Mouse (Mus musculus) limb, embryonic 12.5 days (tissue): ENCODE results near the gene Chst8. TPM values are rescaled to one million over a fixed set of nuclear protein-coding genes. Genes with fewer than 3 reads are reported as not detected.

Source experiments
- ATAC-seq: fragments of 200-750 bp; cut with Nextera tagmentation; 2 replicates; pipeline ENCODE4 v1.8.0; 2017; ENCODE audit warnings: low read depth, moderate TSS enrichment; ENCODE audit not compliant: insufficient number of reproducible peaks, insufficient read depth, low FRiP score, low TSS enrichment
- H3K27ac ChIP-seq: fragments of 300-500 bp; sonication (generic); 2 replicates; pipeline ENCODE4 v1.5.1; 2016; ENCODE audit warnings: mild to moderate bottlenecking, moderate library complexity
- H3K27me3 ChIP-seq: fragments of 300-500 bp; sonication (generic); 2 replicates; pipeline ENCODE4 v1.6.1; 2016; ENCODE audit warnings: mild to moderate bottlenecking, moderate library complexity
- H3K36me3 ChIP-seq: fragments of 300-500 bp; sonication (generic); 2 replicates; pipeline ENCODE4 v1.6.1; 2016; ENCODE audit warnings: mild to moderate bottlenecking, moderate library complexity
- H3K4me1 ChIP-seq: fragments of 300-500 bp; sonication (generic); replicated peaks from 2 replicates; pipeline ENCODE4 v1.6.1; 2016
- H3K4me2 ChIP-seq: fragments of 300-500 bp; sonication (generic); 2 replicates; pipeline ENCODE4 v1.6.1; 2016; ENCODE audit warnings: mild to moderate bottlenecking, moderate library complexity
- H3K4me3 ChIP-seq: fragments of 300-500 bp; sonication (generic); replicated peaks from 2 replicates; pipeline ENCODE4 v1.5.1; 2016; ENCODE audit warnings: mild to moderate bottlenecking
- H3K9ac ChIP-seq: fragments of 300-500 bp; sonication (generic); replicated peaks from 2 replicates; pipeline ENCODE4 v1.6.1; 2016; ENCODE audit warnings: mild to moderate bottlenecking, moderate library complexity
- H3K9me3 ChIP-seq: fragments of 300-500 bp; sonication (generic); 2 replicates; pipeline ENCODE4 v1.6.1; 2016; ENCODE audit warnings: mild to moderate bottlenecking, moderate library complexity
- WGBS: fragments of 180-500 bp; shearing (Covaris S2); methylation state at CpG from one replicate; pipeline ENCODE4 v1.1.7; 2016; 5-methylcytosine and 5-hydroxymethylcytosine counted together
- polyA plus RNA-seq: library from polyadenylated mRNA; unstranded; fragments of >200 nt; fragmentation: Nextera tagmentation; extraction: Ambion mirVana; gene quantifications from 2 replicates; pipeline ENCODE4 v1.2.1, GENCODE M21; 2016

The Chst8 gene
- polyA plus RNA-seq, 1 experiment from 2014 or later: 4.1 TPM

DNA sequence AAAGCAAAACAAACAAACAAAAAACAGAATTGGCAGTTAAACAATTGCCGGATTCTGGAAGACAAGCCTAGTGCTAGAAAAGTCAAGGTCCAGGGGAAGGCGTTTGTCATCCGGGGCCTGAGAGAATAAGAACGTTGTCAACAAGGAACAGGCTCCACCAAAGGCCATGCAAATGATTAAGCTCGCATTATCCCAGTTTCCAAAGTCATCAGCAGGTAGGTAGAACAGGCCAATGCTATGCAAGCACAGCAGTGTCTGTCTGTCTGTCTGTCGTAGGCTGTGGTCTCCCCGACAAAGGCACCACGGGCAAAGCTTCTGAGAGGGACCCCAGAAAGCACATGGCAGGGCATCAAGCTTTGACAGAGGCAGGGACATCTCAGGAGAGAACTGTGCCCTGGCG lies 9.1 kb upstream of the Chst8 start:
- Histone ChIP-seq H3K4me1 (peaks cover 5% of the 10 kb centered on the region; the same call in 1 of the 2 replicates), H3K9me3 (peaks cover 4% of the 10 kb centered on the region; the same call in 1 of the 2 replicates), H3K4me2 (no peak overlapping the region), H3K9ac (no peak overlapping the region), H3K27me3 (peaks cover 4% of the 10 kb centered on the region), H3K4me3 (no peak overlapping the region), H3K27ac (no peak overlapping the region), H3K36me3 (no peaks in the 10 kb centered on the region)
- WGBS: 82% methylated on average over 9 of the region's 9 CpGs
- ATAC-seq: no peak

DNA sequence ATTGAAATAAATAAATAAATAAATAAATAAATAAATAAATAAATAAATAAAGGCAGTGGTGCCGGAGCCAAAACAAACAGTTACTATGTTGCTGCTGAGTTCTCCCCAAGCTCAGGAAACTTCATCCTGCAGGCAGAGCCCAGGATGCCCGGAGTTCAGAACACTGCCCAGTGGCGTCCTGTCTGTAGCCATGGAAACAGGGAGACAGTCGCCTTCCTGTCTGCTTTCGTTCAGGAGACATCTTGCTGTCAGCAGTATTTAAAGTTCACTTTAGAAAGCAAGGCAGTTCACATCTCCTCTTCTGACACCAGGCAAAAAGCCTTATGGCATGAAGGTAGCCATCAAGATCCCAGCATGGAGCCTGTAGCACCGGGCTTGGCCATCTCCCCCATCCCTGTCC lies 8.0 kb upstream of the Chst8 start:
- ATAC-seq: no peak
- no peaks in the 10 kb centered on the region for H3K36me3 ChIP-seq
- no peak overlapping the region for H3K9ac ChIP-seq
- WGBS: 35% methylated on average over 6 of the region's 6 CpGs
- H3K4me1 ChIP-seq: peaks cover 5% of the 10 kb centered on the region; the same call in 1 of the 2 replicates
- no peak overlapping the region for H3K27ac ChIP-seq
- peaks cover 4% of the 10 kb centered on the region for H3K27me3 ChIP-seq
- H3K4me3 ChIP-seq: no peak overlapping the region
- H3K9me3 ChIP-seq: no peaks in the 10 kb centered on the region
- H3K4me2 ChIP-seq: no peak overlapping the region

DNA sequence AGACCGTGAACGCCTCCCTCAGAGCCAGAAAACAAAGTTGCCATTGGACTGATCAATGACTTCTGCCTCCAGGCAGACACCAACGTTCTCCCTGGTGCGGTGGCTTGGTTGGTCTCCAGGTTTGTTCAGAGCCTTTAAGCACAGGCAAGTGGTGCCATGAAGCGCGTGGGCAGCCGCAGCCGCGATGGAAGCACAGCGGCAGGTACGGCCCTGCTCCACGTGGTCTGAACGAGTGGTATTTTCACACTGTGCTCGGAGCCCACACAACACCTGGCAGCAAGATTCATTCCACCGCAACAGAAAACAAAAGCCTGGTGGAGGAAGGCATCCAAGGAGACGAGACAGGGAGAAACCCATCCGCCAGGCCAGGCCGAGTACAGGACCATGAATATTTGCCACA lies 7.3 kb upstream of the Chst8 start:
- Histone ChIP-seq H3K4me3 (no peak overlapping the region), H3K4me1 (peaks cover 5% of the 10 kb centered on the region; the same call in 1 of the 2 replicates), H3K36me3 (no peaks in the 10 kb centered on the region), H3K27me3 (peaks cover 7% of the 10 kb centered on the region), H3K4me2 (no peak overlapping the region), H3K9me3 (no peaks in the 10 kb centered on the region), H3K9ac (no peak overlapping the region), H3K27ac (no peak overlapping the region)
- ATAC-seq: no peak
- 88% methylated on average over 18 of the region's 18 CpGs for WGBS

GRCm38 (mm10) chr7:34818660-34819059 lies 6.1 kb upstream of the Chst8 start:
- Histone ChIP-seq H3K9me3 (no peaks in the 10 kb centered on the region), H3K4me3 (no peak overlapping the region), H3K4me2 (no peak overlapping the region), H3K36me3 (no peaks in the 10 kb centered on the region), H3K27me3 (peaks cover 17% of the 10 kb centered on the region), H3K9ac (no peak overlapping the region), H3K4me1 (peaks cover 5% of the 10 kb centered on the region; the same call in 1 of the 2 replicates), H3K27ac (no peak overlapping the region)
- 80% methylated on average over 5 of the region's 5 CpGs for WGBS
- no peak for ATAC-seq

DNA sequence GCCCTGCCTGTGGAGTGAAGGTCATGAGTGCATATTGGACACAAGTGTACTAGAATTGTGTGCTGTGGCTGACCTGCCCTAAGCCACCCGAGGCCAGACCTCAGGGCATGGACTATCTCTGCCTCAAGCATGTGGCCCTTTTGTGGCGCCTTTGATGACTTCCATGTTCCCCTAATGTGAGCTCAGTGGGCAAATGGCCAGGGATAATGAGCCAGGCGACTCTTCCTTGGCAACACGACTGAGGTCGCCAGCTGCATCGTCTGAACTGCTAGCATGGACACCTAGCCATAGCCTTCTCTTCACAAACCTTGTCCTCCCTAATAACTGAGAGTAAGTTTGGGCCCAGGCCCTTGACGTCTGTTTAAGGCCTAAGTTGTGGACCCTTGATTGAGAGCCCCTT lies 4.5 kb upstream of the Chst8 start:
- Histone ChIP-seq H3K27ac (no peak overlapping the region), H3K4me2 (no peak overlapping the region), H3K9ac (no peak overlapping the region), H3K27me3 (peaks cover 34% of the 10 kb centered on the region), H3K36me3 (no peaks in the 10 kb centered on the region), H3K9me3 (no peaks in the 10 kb centered on the region), H3K4me1 (peaks cover 12% of the 10 kb centered on the region), H3K4me3 (no peak overlapping the region)
- ATAC-seq: no peak
- 70% methylated on average over 7 of the region's 7 CpGs for whole genome bisulfite sequencing

DNA sequence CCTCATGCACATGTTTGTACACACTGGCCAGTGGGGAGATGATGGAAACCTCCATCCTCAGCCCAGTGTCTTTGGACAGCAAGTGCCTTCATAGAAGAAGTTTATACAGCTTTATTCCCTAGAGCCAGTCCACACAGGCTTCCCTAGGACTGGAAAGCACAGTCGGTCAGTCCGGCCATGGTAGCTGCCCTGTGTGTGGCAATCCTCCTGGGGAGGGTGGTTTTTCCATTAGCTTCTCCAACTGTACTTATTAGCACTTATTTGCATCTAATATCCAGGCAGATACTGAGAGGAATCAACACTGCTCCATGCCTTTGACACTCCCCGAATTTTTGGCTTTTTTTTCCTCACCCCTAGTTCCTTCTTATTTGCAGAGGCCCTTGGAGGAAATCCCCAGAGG lies 2.3 kb upstream of the Chst8 start:
- Histone ChIP-seq H3K36me3 (no peaks in the 10 kb centered on the region), H3K9ac (no peak overlapping the region), H3K4me2 (no peak overlapping the region), H3K27ac (no peak overlapping the region), H3K9me3 (no peaks in the 10 kb centered on the region), H3K27me3 (peaks cover 55% of the 10 kb centered on the region), H3K4me3 (no peak overlapping the region), H3K4me1 (peaks cover 17% of the 10 kb centered on the region)
- no peak for ATAC-seq
- WGBS: 79% methylated on average over 3 of the region's 3 CpGs

GRCm38 (mm10) chr7:34811531-34812526 lies 682 bp downstream of the Chst8 start:
- H3K27me3 ChIP-seq: peaks cover 77% of the 10 kb centered on the region
- no peaks in the 10 kb centered on the region for H3K9me3 ChIP-seq

DNA sequence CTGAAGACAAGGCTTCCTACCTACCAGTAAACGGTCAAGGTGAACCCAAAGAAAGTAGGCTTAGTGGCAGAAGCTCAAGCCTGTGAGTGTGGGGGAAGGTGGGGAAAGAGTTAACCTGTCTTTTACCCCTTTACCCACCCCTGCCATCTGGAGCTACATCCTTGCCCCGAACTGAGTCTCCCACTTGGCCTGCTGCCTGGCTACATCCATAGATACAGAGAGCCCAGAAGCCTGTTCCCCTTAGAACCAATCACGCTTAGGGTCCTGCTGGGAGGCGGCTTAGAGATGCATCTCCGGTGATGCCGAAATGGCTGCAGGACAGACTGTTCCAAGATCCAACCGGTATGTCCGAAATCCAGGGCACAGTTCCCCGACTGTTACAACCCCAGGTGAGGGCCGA lies 1.5 kb downstream of the Chst8 start:
- Histone ChIP-seq H3K9ac (no peak overlapping the region), H3K27ac (no peak overlapping the region), H3K27me3 (peaks cover 76% of the 10 kb centered on the region), H3K4me1 (peaks cover 17% of the 10 kb centered on the region), H3K36me3 (no peaks in the 10 kb centered on the region), H3K4me3 (peak overlapping the region; percentile 64), H3K9me3 (no peaks in the 10 kb centered on the region), H3K4me2 (peak overlapping the region; percentile 92)
- no peak for ATAC-seq
- WGBS: 4% methylated on average over 10 of the region's 10 CpGs

More at GRCm38 (mm10) chr7:34811531-34812526, 682 bp downstream of the Chst8 start:
- under 1% methylated on average over 66 of the region's 66 CpGs for WGBS
- H3K36me3 ChIP-seq: no peaks in the 10 kb centered on the region
- peak overlapping the region; percentile 64 for H3K4me3 ChIP-seq
- peaks cover 17% of the 10 kb centered on the region for H3K4me1 ChIP-seq
- ATAC-seq: no peak
- no peak overlapping the region for H3K27ac ChIP-seq
- H3K9ac ChIP-seq: peak overlapping the region; percentile 60
- peak overlapping the region; percentile 92 for H3K4me2 ChIP-seq

GRCm38 (mm10) chr7:34806307-34806706 lies 6.2 kb downstream of the Chst8 start:
- no peak for ATAC-seq
- H3K27ac ChIP-seq: no peak overlapping the region
- H3K9ac ChIP-seq: no peak overlapping the region
- no peak overlapping the region for H3K4me2 ChIP-seq
- H3K9me3 ChIP-seq: no peaks in the 10 kb centered on the region
- WGBS: 68% methylated on average over 6 of the region's 6 CpGs
- no peaks in the 10 kb centered on the region for H3K36me3 ChIP-seq
- H3K27me3 ChIP-seq: peaks cover 45% of the 10 kb centered on the region
- no peak overlapping the region for H3K4me3 ChIP-seq
- peaks cover 6% of the 10 kb centered on the region for H3K4me1 ChIP-seq

GRCm38 (mm10) chr7:34805691-34806205 lies 6.8 kb downstream of the Chst8 start:
- H3K4me1 ChIP-seq: peaks cover 2% of the 10 kb centered on the region; the same call in 1 of the 2 replicates
- H3K9ac ChIP-seq: no peak overlapping the region
- no peak overlapping the region for H3K27ac ChIP-seq
- no peak for ATAC-seq
- 84% methylated on average over 3 of the region's 3 CpGs for WGBS
- peaks cover 39% of the 10 kb centered on the region for H3K27me3 ChIP-seq
- no peaks in the 10 kb centered on the region for H3K9me3 ChIP-seq
- no peak overlapping the region for H3K4me3 ChIP-seq
- H3K4me2 ChIP-seq: no peak overlapping the region
- H3K36me3 ChIP-seq: no peaks in the 10 kb centered on the region

DNA sequence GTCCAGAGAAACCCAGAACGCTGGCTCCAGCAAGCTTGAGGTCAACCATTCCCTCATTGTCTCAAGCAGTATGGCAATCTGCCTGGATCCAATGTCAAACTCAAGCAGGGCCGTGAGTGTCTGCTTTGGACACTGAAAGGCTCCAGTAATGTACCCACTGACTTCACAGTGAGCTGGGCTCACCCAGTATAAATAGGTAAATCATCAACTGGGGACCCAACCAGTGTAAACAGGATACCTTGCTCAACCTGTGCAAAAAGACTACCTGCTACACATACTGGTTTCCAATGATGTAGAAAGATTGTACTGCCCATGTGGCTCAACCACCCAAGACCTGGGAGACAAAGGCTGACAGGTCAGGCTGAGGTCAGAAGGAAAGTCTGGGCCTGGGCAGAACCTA lies 7.5 kb downstream of the Chst8 start:
- Histone ChIP-seq H3K36me3 (no peaks in the 10 kb centered on the region), H3K9ac (no peak overlapping the region), H3K4me3 (no peak overlapping the region), H3K4me1 (peaks cover 5% of the 10 kb centered on the region), H3K9me3 (no peaks in the 10 kb centered on the region), H3K27ac (no peak overlapping the region), H3K4me2 (no peak overlapping the region), H3K27me3 (peaks cover 33% of the 10 kb centered on the region)
- WGBS: 86% methylated on average over 2 of the region's 2 CpGs
- ATAC-seq: no peak
